Mouse (Mus musculus): ENCODE results near the gene Tnpo2. TPM values are rescaled to one million over a fixed set of nuclear protein-coding genes. Genes with fewer than 3 reads are reported as not detected.

Tnpo2 gene
- polyA plus RNA-seq, 1 experiment from 2014 or later, result 65.1 TPM

DNA sequence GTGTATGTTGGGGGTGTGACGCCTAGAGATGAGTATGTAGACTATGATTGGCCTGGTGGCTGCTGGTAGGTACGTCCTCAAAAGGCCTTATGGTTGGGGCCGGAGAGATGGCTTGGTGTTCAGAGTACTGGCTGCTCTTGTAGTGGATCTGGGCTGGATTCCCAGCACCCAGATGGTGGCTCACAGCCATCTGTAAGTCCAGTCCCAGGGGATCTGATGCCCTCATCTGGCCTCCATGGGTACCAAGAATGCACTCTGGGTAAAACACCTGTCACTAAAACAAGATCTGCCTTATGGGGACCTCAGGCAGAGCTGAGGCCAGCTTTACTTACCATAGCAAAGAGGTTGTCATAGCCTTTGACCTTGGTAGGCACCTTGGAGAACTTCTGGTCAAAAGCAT, 12.9 kb upstream of the Tnpo2 start:
- 98% methylated on average over 3 of the region's 3 CpGs for WGBS
- Histone ChIP-seq H3K4me3 (ENCODE audit: low read depth, low read length) (no peak overlapping the region), H3K9me3 (replicated peaks; ENCODE audit: control insufficient read depth, low read length, poor library complexity, severe bottlenecking) (no peaks in the 10 kb centered on the region), H3K9ac (ENCODE audit: low read depth, low read length) (no peak overlapping the region), H3K4me1 (ENCODE audit: control insufficient read depth, insufficient read depth, low read length) (peaks cover 29% of the 10 kb centered on the region), H3K4me2 (ENCODE audit: low read length) (peak overlapping the region; percentile 60), H3K27ac (ENCODE audit: low read length) (no peak overlapping the region), H3K27me3 (ENCODE audit: control insufficient read depth, insufficient read depth, low read depth, low read length) (no peaks in the 10 kb centered on the region), H3K36me3 (ENCODE audit: control insufficient read depth, insufficient read depth, low read length) (peaks cover 5% of the 10 kb centered on the region; the same call in 1 of the 2 replicates)
- no peak for ATAC-seq

DNA sequence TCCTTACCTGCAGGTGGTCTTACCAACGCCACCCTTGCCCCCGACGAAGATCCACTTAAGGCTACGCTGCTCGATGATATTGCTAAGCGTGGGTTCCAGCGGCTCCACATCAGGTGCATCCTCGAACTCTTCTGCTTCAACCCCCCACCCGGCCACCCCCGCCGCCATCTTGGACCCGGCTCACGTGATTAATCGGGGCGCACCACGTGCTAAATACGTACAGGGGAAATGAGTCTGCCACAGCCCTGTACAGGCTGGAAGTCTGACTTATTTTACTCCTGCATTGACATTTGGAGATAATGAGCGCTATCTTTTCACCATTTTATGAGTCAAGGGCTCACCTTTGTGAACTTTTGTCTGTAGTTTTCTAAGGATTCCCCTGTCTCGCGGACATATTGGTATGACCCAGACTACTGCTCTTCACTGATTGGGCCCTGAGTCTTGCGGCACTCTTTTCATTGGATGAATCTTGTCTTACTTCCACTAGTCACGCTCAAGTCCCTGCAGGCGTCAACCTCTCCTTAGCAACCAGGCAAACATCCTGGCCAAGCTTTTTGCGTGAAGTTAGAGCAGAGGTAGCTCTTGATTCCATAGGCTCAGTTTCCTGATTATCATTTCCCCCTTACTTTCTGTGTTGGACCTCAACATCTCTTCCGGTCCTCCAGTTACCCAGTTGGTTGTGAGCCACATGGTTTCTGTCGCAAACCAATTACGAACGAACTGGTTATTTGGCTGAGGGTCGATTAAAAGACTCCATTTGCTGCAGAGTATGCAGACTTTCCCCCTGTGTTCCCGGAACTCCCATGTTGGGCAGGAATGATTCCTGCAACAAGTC, 11.4 kb upstream of the Tnpo2 start, which contains the start of gene Asna1:
Gene Asna1 (minus strand): TSS at position 184 of the 835 bp plus-strand sequence.
- peak within 1 kb of the TSS; percentile 60 for H3K4me2 ChIP-seq (ENCODE audit: low read length)
- peak within 1 kb of the TSS; percentile 72 for H3K9ac ChIP-seq (ENCODE audit: low read depth, low read length)
- H3K9me3 ChIP-seq (replicated peaks; ENCODE audit: control insufficient read depth, low read length, poor library complexity, severe bottlenecking), result no peaks in the 10 kb centered on the region
- WGBS, result 6% methylated on average over 30 of the region's 30 CpGs
- H3K27ac ChIP-seq (ENCODE audit: low read length), result peak within 1 kb of the TSS; percentile 75
- peak within 1 kb of the TSS; percentile 95 for H3K4me3 ChIP-seq (ENCODE audit: low read depth, low read length)
- H3K36me3 ChIP-seq (ENCODE audit: control insufficient read depth, insufficient read depth, low read length), result peaks cover 9% of the 10 kb centered on the region
- ATAC-seq, result peak; percentile 89
- H3K27me3 ChIP-seq (ENCODE audit: control insufficient read depth, insufficient read depth, low read depth, low read length), result no peaks in the 10 kb centered on the region
- peaks cover 34% of the 10 kb centered on the region for H3K4me1 ChIP-seq (ENCODE audit: control insufficient read depth, insufficient read depth, low read length)

DNA sequence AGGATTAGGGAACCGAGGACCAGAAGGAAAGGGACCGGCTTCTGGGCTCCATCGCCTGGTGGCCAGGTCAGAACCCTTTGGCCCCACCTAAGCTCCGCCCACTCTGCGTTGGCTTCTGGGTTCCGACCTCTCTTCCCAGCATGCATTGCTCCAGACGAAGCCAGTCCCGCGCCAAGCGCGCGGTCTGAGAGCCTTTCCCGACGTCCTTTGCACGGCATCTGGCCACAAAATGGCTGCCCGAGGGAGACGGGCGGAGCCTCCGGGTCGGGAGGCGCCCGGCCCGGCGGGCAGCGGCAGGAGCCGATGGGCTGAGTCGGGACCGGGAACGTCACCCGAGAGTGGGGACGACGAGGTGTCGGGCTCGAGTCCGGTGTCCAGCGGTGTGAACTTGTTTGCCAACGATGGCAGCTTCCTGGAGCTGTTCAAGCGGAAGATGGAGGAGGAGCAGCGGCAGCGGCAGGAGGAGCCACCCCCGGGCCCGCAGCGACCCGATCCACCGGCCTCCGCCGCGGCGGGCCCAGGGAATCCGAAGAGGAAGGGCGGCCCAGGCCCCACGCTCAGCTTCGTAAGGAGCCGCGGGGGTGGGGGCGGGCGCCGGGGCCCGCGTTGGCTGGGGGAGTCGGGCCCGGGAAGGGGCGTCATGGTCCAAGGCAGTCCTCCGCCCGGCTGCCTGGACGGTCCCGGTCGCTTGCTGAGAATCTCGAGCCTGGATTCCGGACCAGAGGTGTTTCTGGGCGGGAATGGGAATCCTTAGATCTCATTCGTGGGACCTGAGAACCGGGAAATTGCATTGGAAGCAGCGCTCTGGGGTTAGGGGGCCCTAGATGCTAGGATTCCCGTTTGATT, 9.8 kb upstream of the Tnpo2 start, which contains the start of gene Trir:
Gene Trir (plus strand): TSS at position 154 of the 846 bp plus-strand sequence.
- H3K9ac ChIP-seq (ENCODE audit: low read depth, low read length), result peak within 1 kb of the TSS; percentile 99
- H3K4me3 ChIP-seq (ENCODE audit: low read depth, low read length), result peak within 1 kb of the TSS; percentile 95
- H3K9me3 ChIP-seq (replicated peaks; ENCODE audit: control insufficient read depth, low read length, poor library complexity, severe bottlenecking), result no peaks in the 10 kb centered on the region
- H3K36me3 ChIP-seq (ENCODE audit: control insufficient read depth, insufficient read depth, low read length), result peaks cover 13% of the 10 kb centered on the region
- H3K4me1 ChIP-seq (ENCODE audit: control insufficient read depth, insufficient read depth, low read length), result peaks cover 34% of the 10 kb centered on the region
- H3K27ac ChIP-seq (ENCODE audit: low read length), result peak within 1 kb of the TSS; percentile 92
- under 1% methylated on average over 61 of the region's 75 CpGs for WGBS
- ATAC-seq, result peak; percentile 71
- no peaks in the 10 kb centered on the region for H3K27me3 ChIP-seq (ENCODE audit: control insufficient read depth, insufficient read depth, low read depth, low read length)
- H3K4me2 ChIP-seq (ENCODE audit: low read length), result peak within 1 kb of the TSS; percentile 75

DNA sequence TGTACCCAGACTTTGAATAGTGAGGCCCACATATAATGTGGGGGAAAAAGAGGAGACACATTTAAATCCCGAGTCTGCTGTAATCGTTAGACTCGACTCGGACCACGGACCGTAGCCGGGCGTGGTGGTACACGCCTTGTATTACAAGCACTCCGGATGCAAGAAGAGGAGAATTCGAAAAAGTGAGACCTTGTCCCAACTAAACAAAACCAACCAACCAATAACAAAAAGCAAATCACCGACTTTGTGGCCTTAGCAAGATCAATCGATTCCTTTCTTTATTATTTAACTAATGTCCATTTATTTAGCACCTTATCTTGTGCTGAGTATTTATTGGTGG, 9.2 kb upstream of the Tnpo2 start:
- Histone ChIP-seq H3K27ac (ENCODE audit: low read length) (peak overlapping the region; percentile 92), H3K9me3 (replicated peaks; ENCODE audit: control insufficient read depth, low read length, poor library complexity, severe bottlenecking) (no peaks in the 10 kb centered on the region), H3K27me3 (ENCODE audit: control insufficient read depth, insufficient read depth, low read depth, low read length) (no peaks in the 10 kb centered on the region), H3K4me1 (ENCODE audit: control insufficient read depth, insufficient read depth, low read length) (peaks cover 34% of the 10 kb centered on the region), H3K4me3 (ENCODE audit: low read depth, low read length) (peak overlapping the region; percentile 95), H3K36me3 (ENCODE audit: control insufficient read depth, insufficient read depth, low read length) (peaks cover 13% of the 10 kb centered on the region), H3K4me2 (ENCODE audit: low read length) (peak overlapping the region; percentile 75), H3K9ac (ENCODE audit: low read depth, low read length) (peak overlapping the region; percentile 99)
- no peak for ATAC-seq
- 2% methylated on average over 13 of the region's 13 CpGs for WGBS

DNA sequence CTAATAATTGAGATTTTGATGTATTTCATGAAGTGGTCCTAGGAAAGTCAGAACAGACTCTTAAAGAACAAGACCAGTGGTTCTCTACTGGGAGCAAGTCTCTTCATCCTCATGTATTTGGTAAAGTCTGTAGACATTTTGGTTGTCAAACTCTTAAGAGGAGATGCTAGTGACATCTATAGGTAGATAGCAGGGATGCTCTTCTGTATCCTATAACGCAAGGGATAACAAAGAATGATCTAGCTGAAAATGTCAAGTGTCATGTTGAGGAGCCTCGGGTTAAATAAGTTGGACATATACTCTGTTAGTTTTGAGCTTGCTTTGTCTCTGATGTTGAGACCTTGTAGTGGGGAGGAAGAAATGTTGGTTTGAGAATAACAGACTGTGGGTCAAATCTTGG, 8.8 kb upstream of the Tnpo2 start:
- Histone ChIP-seq H3K36me3 (ENCODE audit: control insufficient read depth, insufficient read depth, low read length) (peaks cover 18% of the 10 kb centered on the region), H3K27me3 (ENCODE audit: control insufficient read depth, insufficient read depth, low read depth, low read length) (no peaks in the 10 kb centered on the region), H3K4me2 (ENCODE audit: low read length) (peak overlapping the region; percentile 75), H3K4me1 (ENCODE audit: control insufficient read depth, insufficient read depth, low read length) (peaks cover 34% of the 10 kb centered on the region), H3K9me3 (replicated peaks; ENCODE audit: control insufficient read depth, low read length, poor library complexity, severe bottlenecking) (no peaks in the 10 kb centered on the region), H3K4me3 (ENCODE audit: low read depth, low read length) (peak overlapping the region; percentile 95), H3K9ac (ENCODE audit: low read depth, low read length) (peak overlapping the region; percentile 99), H3K27ac (ENCODE audit: low read length) (peak overlapping the region; percentile 12; the same call in 1 of the 2 replicates)
- ATAC-seq, result no peak
- 15% methylated on average over 2 of the region's 2 CpGs for WGBS

DNA sequence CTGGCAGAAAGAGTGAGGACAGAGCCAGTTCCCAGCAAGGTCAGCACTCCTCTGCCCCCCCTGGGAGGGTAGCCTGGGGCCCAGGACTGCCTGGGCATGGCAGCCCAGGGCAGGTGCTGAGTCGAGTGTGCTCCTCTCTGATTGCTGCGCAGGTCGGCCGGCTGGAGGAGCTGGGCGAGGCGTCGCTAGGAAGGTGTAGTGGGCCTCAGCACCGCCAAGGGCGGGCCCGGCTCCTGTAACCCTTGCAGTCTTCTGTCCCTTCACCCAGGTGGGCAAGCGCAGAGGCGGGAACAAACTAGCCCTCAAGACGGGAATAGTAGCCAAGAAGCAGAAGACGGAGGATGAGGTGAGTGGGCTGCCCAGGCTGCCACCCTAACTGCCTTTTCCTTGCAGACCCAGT, 7.4 kb upstream of the Tnpo2 start:
- ATAC-seq, result no peak
- Histone ChIP-seq H3K9me3 (replicated peaks; ENCODE audit: control insufficient read depth, low read length, poor library complexity, severe bottlenecking) (no peaks in the 10 kb centered on the region), H3K9ac (ENCODE audit: low read depth, low read length) (peak overlapping the region; percentile 99; the same call in 1 of the 2 replicates), H3K36me3 (ENCODE audit: control insufficient read depth, insufficient read depth, low read length) (peaks cover 18% of the 10 kb centered on the region), H3K4me3 (ENCODE audit: low read depth, low read length) (no peak overlapping the region), H3K4me1 (ENCODE audit: control insufficient read depth, insufficient read depth, low read length) (peaks cover 33% of the 10 kb centered on the region), H3K27me3 (ENCODE audit: control insufficient read depth, insufficient read depth, low read depth, low read length) (no peaks in the 10 kb centered on the region), H3K27ac (ENCODE audit: low read length) (no peak overlapping the region), H3K4me2 (ENCODE audit: low read length) (peak overlapping the region; percentile 6; the same call in 1 of the 2 replicates)
- 92% methylated on average over 14 of the region's 14 CpGs for WGBS

DNA sequence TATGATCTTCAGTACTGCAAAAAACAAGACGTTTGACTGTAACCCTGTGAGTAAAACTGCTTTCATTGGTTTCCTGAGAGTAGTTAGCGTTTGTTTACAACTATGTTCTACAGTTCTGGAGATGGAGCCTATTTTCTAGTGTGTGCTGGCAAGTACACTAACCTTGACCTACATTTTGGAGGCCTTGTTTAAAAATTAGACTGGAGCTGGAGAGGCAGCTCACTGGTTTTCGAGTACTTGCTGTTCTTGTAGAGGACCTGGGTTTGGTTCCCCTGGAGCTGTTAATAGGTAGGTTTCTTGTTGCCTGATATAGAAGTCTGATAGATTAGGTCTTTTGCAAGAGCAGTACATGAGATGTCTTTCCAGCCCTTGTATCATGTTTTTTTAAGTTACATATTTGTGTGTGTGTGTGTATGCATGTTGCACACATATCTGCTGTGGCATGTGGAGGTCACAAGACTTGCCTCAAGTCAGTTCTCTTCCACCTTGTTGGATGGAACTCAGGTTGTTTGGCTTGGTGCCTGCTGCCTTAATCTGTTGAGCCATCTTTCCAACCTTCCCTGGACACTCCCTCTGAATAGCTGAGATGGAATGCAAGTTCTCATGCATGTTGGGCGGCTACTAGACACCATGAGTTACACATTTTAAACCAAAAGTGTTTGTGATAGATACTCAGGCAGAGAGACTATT, 3.9 kb upstream of the Tnpo2 start:
- Histone ChIP-seq H3K9ac (ENCODE audit: low read depth, low read length) (no peak overlapping the region), H3K36me3 (ENCODE audit: control insufficient read depth, insufficient read depth, low read length) (peaks cover 18% of the 10 kb centered on the region), H3K4me2 (ENCODE audit: low read length) (no peak overlapping the region), H3K9me3 (replicated peaks; ENCODE audit: control insufficient read depth, low read length, poor library complexity, severe bottlenecking) (no peaks in the 10 kb centered on the region), H3K4me3 (ENCODE audit: low read depth, low read length) (no peak overlapping the region), H3K27me3 (ENCODE audit: control insufficient read depth, insufficient read depth, low read depth, low read length) (no peaks in the 10 kb centered on the region), H3K27ac (ENCODE audit: low read length) (no peak overlapping the region), H3K4me1 (ENCODE audit: control insufficient read depth, insufficient read depth, low read length) (peaks cover 36% of the 10 kb centered on the region)
- no peak for ATAC-seq
- 89% methylated on average over 4 of the region's 4 CpGs for WGBS

DNA sequence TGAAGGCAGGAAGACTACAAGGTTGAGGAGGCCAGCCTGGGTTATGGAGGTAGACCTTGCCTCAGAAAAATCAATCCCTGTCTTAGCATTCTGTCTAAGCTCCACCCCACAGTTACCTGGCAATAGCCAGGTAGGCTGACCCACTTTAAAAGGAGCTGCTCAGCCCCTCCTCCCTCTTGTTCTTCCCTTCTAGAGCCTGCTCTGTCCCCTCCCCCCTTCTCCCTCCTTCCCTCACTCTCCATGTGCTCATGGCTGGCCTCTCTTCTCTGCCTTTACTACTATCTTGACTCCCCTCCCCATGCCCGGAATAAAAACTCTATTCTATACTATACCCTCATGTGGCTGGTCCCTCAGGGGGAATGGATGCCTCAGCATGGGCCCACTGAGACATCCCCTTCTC, 2.8 kb upstream of the Tnpo2 start:
- Histone ChIP-seq H3K36me3 (ENCODE audit: control insufficient read depth, insufficient read depth, low read length) (peaks cover 18% of the 10 kb centered on the region), H3K9ac (ENCODE audit: low read depth, low read length) (no peak overlapping the region), H3K4me1 (ENCODE audit: control insufficient read depth, insufficient read depth, low read length) (peaks cover 33% of the 10 kb centered on the region), H3K27me3 (ENCODE audit: control insufficient read depth, insufficient read depth, low read depth, low read length) (no peaks in the 10 kb centered on the region), H3K27ac (ENCODE audit: low read length) (no peak overlapping the region), H3K9me3 (replicated peaks; ENCODE audit: control insufficient read depth, low read length, poor library complexity, severe bottlenecking) (no peaks in the 10 kb centered on the region), H3K4me2 (ENCODE audit: low read length) (no peak overlapping the region), H3K4me3 (ENCODE audit: low read depth, low read length) (no peak overlapping the region)
- WGBS, result 84% methylated on average over 1 of the region's 1 CpGs
- ATAC-seq, result no peak
